Mouse (Mus musculus) hindbrain, embryonic 12.5 days (tissue): ENCODE data around the gene Lyrm2. TPM values are rescaled to one million over a fixed set of nuclear protein-coding genes. Genes with fewer than 3 reads are reported as not detected.

ENCODE experiments used
- ATAC-seq: fragments of 200-750 bp; cut with Nextera tagmentation; 2 replicates; pipeline ENCODE4 v1.8.0; 2017; ENCODE audit warnings: moderate TSS enrichment; ENCODE audit not compliant: low FRiP score
- H3K27ac ChIP-seq: fragments of 300-500 bp; sonication (generic); 2 replicates; pipeline ENCODE4 v1.5.1; 2016; ENCODE audit warnings: mild to moderate bottlenecking
- H3K27me3 ChIP-seq: fragments of 300-500 bp; sonication (generic); 2 replicates; pipeline ENCODE4 v1.6.1; 2016; ENCODE audit warnings: mild to moderate bottlenecking
- H3K36me3 ChIP-seq: fragments of 300-500 bp; sonication (generic); 2 replicates; pipeline ENCODE4 v1.6.1; 2016; ENCODE audit warnings: mild to moderate bottlenecking
- H3K4me1 ChIP-seq: fragments of 300-500 bp; sonication (generic); 2 replicates; pipeline ENCODE4 v1.6.1; 2016
- H3K4me2 ChIP-seq: fragments of 300-500 bp; sonication (generic); replicated peaks from 2 replicates; pipeline ENCODE4 v1.6.1; 2016; ENCODE audit warnings: mild to moderate bottlenecking
- H3K4me3 ChIP-seq: fragments of 300-500 bp; sonication (generic); 2 replicates; pipeline ENCODE4 v1.5.1; 2016; ENCODE audit warnings: mild to moderate bottlenecking
- H3K9ac ChIP-seq: fragments of 300-500 bp; sonication (generic); 2 replicates; pipeline ENCODE4 v1.6.1; 2016; ENCODE audit warnings: mild to moderate bottlenecking, moderate library complexity
- H3K9me3 ChIP-seq: fragments of 300-500 bp; sonication (generic); replicated peaks from 2 replicates; pipeline ENCODE4 v1.6.1; 2016; ENCODE audit warnings: mild to moderate bottlenecking
- WGBS: fragments of 180-500 bp; shearing (Covaris S2); methylation state at CpG from one replicate; pipeline ENCODE4 v1.1.7; 2016; 5-methylcytosine and 5-hydroxymethylcytosine counted together
- polyA plus RNA-seq: library from polyadenylated mRNA; unstranded; fragments of >200 nt; fragmentation: Nextera tagmentation; extraction: Ambion mirVana; gene quantifications from 2 replicates; pipeline ENCODE4 v1.2.1, GENCODE M21; 2016

The Lyrm2 gene
- polyA plus RNA-seq, 1 experiment from 2014 or later, result 162 TPM

DNA sequence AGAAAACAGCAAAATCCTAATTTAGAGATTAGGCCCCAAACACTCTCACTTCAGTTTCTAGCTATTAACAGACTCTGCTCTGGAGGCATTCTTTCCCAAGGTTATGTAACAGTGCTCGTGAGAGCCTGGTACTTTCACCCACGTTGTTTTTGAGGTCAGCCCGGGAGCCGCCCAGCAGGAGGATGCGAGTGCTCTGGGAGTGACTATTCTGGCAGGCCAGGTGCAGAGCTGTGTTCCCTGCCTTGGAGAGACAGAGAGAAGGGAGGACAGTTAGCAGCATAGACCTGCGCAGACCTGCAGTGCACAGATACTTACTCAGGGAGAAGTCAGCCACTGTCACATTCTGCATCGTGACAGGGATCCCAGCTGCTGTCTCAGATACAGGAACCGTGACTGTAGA, 24.2 kb downstream of the Lyrm2 start:
- Histone ChIP-seq H3K4me2 (no peak overlapping the region), H3K27ac (no peak overlapping the region), H3K4me1 (no peaks in the 10 kb centered on the region), H3K9ac (no peak overlapping the region), H3K9me3 (no peaks in the 10 kb centered on the region), H3K36me3 (peaks cover 12% of the 10 kb centered on the region), H3K4me3 (no peak overlapping the region), H3K27me3 (no peaks in the 10 kb centered on the region)
- ATAC-seq, result no peak
- 62% methylated on average over 8 of the region's 8 CpGs for WGBS

DNA sequence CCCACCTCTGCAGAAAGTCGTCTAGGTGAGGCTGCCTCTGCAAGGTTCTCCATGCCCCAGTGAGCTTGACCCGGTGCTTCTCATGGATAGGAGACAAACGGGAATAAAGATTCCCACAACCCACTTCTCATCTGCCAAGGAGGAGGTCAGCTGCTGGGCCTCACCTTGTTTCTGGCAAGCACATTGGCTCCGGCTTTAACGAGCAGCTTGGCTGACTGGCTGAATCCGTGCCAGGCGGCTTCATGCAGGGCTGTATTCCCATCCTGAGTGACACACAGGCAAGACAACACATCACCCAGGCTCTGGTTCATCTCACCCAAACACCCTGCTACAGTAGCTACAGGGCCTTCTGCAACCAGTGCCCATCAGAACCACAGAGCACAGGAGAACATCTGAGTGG, 26.9 kb downstream of the Lyrm2 start:
- Histone ChIP-seq H3K4me2 (no peak overlapping the region), H3K4me1 (no peaks in the 10 kb centered on the region), H3K27ac (no peak overlapping the region), H3K36me3 (peaks cover 5% of the 10 kb centered on the region; the same call in 1 of the 2 replicates), H3K27me3 (no peaks in the 10 kb centered on the region), H3K9me3 (no peaks in the 10 kb centered on the region), H3K9ac (no peak overlapping the region), H3K4me3 (no peak overlapping the region)
- 61% methylated on average over 7 of the region's 7 CpGs for WGBS
- ATAC-seq, result no peak

DNA sequence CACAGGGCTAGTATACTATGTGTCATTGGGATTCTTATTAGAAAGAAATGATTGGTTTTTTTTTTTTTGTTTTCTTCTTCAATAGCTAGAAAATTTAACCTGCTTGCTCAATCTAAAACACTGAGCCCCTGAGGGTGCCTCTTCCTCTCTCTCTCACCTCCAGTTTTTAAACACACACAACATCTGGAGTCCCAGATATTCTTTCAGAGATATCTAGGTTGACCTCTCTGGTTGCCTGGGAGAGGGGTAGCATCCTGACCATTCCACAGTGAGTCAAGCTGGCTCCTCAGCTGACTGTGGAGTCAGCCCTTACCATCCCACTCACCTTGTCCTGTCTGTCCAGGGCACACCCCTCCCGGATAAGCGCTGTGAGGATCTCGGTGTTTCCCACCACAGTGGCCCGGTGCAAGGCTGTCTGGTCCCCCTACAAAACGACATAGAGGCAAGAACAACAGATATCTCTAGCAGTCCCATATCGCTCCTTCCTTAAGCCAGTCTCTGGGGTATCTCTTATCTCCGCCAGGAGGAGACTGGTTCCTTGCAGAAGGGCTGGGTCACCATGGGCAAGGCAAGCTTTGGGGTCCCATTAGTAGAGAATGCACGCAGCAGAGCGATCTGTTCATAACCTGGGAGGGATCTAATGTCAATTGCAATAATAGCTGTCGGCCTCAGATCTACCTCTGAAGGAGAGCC, 28.5 kb downstream of the Lyrm2 start:
- Histone ChIP-seq H3K9me3 (no peaks in the 10 kb centered on the region), H3K36me3 (no peaks in the 10 kb centered on the region), H3K4me2 (no peak overlapping the region), H3K4me1 (no peaks in the 10 kb centered on the region), H3K27me3 (no peaks in the 10 kb centered on the region), H3K9ac (no peak overlapping the region), H3K27ac (no peak overlapping the region), H3K4me3 (no peak overlapping the region)
- ATAC-seq, result no peak
- WGBS, result 92% methylated on average over 10 of the region's 10 CpGs

DNA sequence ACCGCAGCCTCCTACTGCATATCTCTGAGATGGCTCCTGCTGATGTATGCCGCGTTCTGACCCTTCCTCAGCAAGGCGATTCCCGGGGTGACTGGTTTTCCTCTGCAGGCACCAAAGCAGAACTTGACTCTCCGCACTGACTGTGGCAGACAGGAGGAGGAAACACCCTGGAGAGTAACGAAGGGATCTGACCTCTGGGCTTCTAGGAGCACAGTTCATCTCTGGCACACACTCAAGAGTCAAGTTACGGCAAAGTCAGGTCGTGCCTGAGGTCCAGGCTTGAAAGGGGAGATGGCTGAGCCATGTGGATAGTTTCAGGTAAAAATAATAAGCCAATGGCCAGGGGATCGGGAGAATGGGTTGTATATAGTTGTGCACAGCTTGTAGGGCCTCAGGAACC, 29.3 kb downstream of the Lyrm2 start:
- H3K27me3 ChIP-seq, result no peaks in the 10 kb centered on the region
- H3K4me2 ChIP-seq, result no peak overlapping the region
- no peaks in the 10 kb centered on the region for H3K36me3 ChIP-seq
- H3K27ac ChIP-seq, result no peak overlapping the region
- H3K4me3 ChIP-seq, result no peak overlapping the region
- no peak for ATAC-seq
- no peaks in the 10 kb centered on the region for H3K9me3 ChIP-seq
- whole genome bisulfite sequencing, result 62% methylated on average over 10 of the region's 10 CpGs
- H3K9ac ChIP-seq, result no peak overlapping the region
- peaks cover 4% of the 10 kb centered on the region; the same call in 1 of the 2 replicates for H3K4me1 ChIP-seq

GRCm38 (mm10) chr4:32833494-32834282, 33.6 kb downstream of the Lyrm2 start:
- Histone ChIP-seq H3K9me3 (no peaks in the 10 kb centered on the region), H3K4me1 (peaks cover 12% of the 10 kb centered on the region; the same call in 1 of the 2 replicates), H3K36me3 (no peaks in the 10 kb centered on the region), H3K9ac (peak overlapping the region; percentile 23; the same call in 1 of the 2 replicates), H3K27me3 (no peaks in the 10 kb centered on the region), H3K27ac (no peak overlapping the region), H3K4me3 (peak overlapping the region; percentile 24), H3K4me2 (peak overlapping the region; percentile 46)
- WGBS, result 53% methylated on average over 17 of the region's 17 CpGs
- ATAC-seq, result no peak

DNA sequence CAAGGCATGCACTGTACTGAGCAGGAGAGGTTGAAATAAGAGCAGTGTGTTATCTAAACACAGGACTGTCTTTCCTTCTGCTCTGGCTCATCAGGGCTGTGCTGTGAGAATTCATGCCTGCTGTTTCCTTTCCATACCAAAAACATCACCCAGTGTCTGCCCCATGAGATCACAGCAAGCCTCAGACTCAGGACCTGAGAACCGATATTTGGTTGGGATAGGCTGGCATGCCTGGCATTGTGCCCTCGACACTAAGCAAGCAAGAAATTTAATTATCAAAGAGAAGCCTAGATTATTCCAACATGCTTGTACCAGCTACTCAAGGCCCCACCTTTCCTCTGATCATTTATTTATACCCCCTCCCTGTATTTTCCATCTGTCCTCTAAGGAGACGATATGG, 34.5 kb downstream of the Lyrm2 start:
- ATAC-seq, result no peak
- H3K36me3 ChIP-seq, result no peaks in the 10 kb centered on the region
- WGBS, result 82% methylated on average over 3 of the region's 3 CpGs
- H3K4me2 ChIP-seq, result no peak overlapping the region
- peaks cover 12% of the 10 kb centered on the region; the same call in 1 of the 2 replicates for H3K4me1 ChIP-seq
- H3K27ac ChIP-seq, result no peak overlapping the region
- H3K27me3 ChIP-seq, result no peaks in the 10 kb centered on the region
- no peak overlapping the region for H3K9ac ChIP-seq
- no peak overlapping the region for H3K4me3 ChIP-seq
- H3K9me3 ChIP-seq, result 0 out of 2 replicates have a peak, but pooled peaks cover 2% of the 10 kb centered on the region

DNA sequence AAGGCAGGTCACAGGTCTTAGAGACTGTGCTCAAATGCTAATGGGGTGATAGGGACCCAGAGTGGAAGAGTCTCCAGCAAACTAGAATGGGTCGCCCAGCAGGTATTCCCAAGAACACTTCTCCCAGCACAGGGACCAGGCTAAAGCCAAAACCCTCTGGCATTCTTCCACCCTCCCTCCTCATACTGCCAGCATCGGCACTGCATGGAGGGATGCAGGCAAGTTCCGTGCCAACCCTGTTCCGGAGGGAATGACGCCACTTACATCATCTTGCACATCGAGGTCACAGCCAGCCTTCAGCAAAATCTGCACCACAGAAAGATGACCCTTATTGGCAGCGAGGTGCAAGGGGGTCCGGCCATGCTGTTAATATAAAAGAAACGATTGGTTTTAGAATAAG, 36.0 kb downstream of the Lyrm2 start:
- no peak overlapping the region for H3K4me3 ChIP-seq
- no peak overlapping the region for H3K9ac ChIP-seq
- H3K27me3 ChIP-seq, result no peaks in the 10 kb centered on the region
- no peak overlapping the region for H3K27ac ChIP-seq
- H3K9me3 ChIP-seq, result 0 out of 2 replicates have a peak, but pooled peaks cover 4% of the 10 kb centered on the region
- no peaks in the 10 kb centered on the region for H3K36me3 ChIP-seq
- ATAC-seq, result no peak
- 91% methylated on average over 9 of the region's 9 CpGs for WGBS
- no peak overlapping the region for H3K4me2 ChIP-seq
- peaks cover 12% of the 10 kb centered on the region; the same call in 1 of the 2 replicates for H3K4me1 ChIP-seq

GRCm38 (mm10) chr4:32838401-32838800, 38.3 kb downstream of the Lyrm2 start:
- no peak overlapping the region for H3K4me2 ChIP-seq
- WGBS, result 69% methylated on average over 3 of the region's 3 CpGs
- peak; percentile 9; the same call in 1 of the 2 replicates for ATAC-seq

More at GRCm38 (mm10) chr4:32838401-32838800, 38.3 kb downstream of the Lyrm2 start:
- Histone ChIP-seq H3K27me3 (no peaks in the 10 kb centered on the region), H3K4me1 (peaks cover 12% of the 10 kb centered on the region; the same call in 1 of the 2 replicates), H3K36me3 (no peaks in the 10 kb centered on the region), H3K4me3 (no peak overlapping the region), H3K9me3 (0 out of 2 replicates have a peak, but pooled peaks cover 4% of the 10 kb centered on the region), H3K27ac (no peak overlapping the region), H3K9ac (no peak overlapping the region)

Other genes with a start within 250 kb of the Lyrm2 start
- not detected in 2 replicates for gene Gja10, start 197.5 kb upstream of the Lyrm2 start, polyA plus RNA-seq
- gene Casp8ap2, start 184.8 kb upstream of the Lyrm2 start, polyA plus RNA-seq, result 51.4 and 55.9 TPM in 2 replicates
- 15.9 and 17.5 TPM in 2 replicates for gene Mdn1, start 143.1 kb upstream of the Lyrm2 start, polyA plus RNA-seq
- 25.7 and 27.5 TPM in 2 replicates for gene Ankrd6, start 150.6 kb downstream of the Lyrm2 start, polyA plus RNA-seq
- gene Rragd, start 182.8 kb downstream of the Lyrm2 start, polyA plus RNA-seq, result 40.1 and 44.2 TPM in 2 replicates
- 55.8 TPM in 2 replicates for gene Ube2j1, start 231.2 kb downstream of the Lyrm2 start, polyA plus RNA-seq